Mouse (Mus musculus): ENCODE measurements at regions not wholly inside any gene's neighbourhood (a gene's known extent, or its start where the extent isn't known, plus 50 kb on each side); places are given as distances from the start of the nearest gene placed in this dataset.

GRCm38 (mm10) chr9:23134006-23134405 is 88.9 kb upstream of the Bmper start:
- DNase-seq (ENCODE audit: low spot score): no peak

GRCm38 (mm10) chr9:23134421-23135118 is 88.3 kb upstream of the Bmper start:
- DNase-seq (ENCODE audit: low spot score): no peak

GRCm38 (mm10) chr9:23136511-23136910 is 86.4 kb upstream of the Bmper start:
- no peak for DNase-seq (ENCODE audit: low spot score)

- no peak for DNase-seq (ENCODE audit: low spot score)
These were observed 85.1 kb upstream of the Bmper start for GRCm38 (mm10) chr9:23137682-23138210.

GRCm38 (mm10) chr9:23139580-23140162 is 83.2 kb upstream of the Bmper start:
- no peak for DNase-seq (ENCODE audit: low spot score)

- no peak for DNase-seq (ENCODE audit: low spot score)
These were observed 78.6 kb upstream of the Bmper start for GRCm38 (mm10) chr9:23144281-23144680.

- no peak for DNase-seq (ENCODE audit: low spot score)
These were observed 72.5 kb upstream of the Bmper start for GRCm38 (mm10) chr9:23150338-23150737.

- no peak for DNase-seq (ENCODE audit: low spot score)
These were observed 72.0 kb upstream of the Bmper start for GRCm38 (mm10) chr9:23150874-23151273.

GRCm38 (mm10) chr9:23151953-23152490 is 70.9 kb upstream of the Bmper start:
- DNase-seq (ENCODE audit: low spot score): no peak

GRCm38 (mm10) chr9:23156820-23157570 is 65.9 kb upstream of the Bmper start:
- no peak for DNase-seq (ENCODE audit: low spot score)

GRCm38 (mm10) chr9:23158499-23158898 is 64.4 kb upstream of the Bmper start:
- DNase-seq (ENCODE audit: low spot score): peak; percentile 12

- no peak for DNase-seq (ENCODE audit: low spot score)
These were observed 61.5 kb upstream of the Bmper start for GRCm38 (mm10) chr9:23161346-23161745.

- DNase-seq (ENCODE audit: low spot score): no peak
These were observed 55.8 kb upstream of the Bmper start for GRCm38 (mm10) chr9:23167056-23167591.

- no peak for DNase-seq (ENCODE audit: low spot score)
These were observed 55.2 kb upstream of the Bmper start for GRCm38 (mm10) chr9:23167716-23168115.

- no peak for DNase-seq (ENCODE audit: low spot score)
These were observed 54.7 kb upstream of the Bmper start for GRCm38 (mm10) chr9:23168149-23168548.

- DNase-seq (ENCODE audit: low spot score): no peak
These were observed 51.5 kb upstream of the Bmper start for GRCm38 (mm10) chr9:23171361-23171760.

Measured in layer of hippocampus, adult 9-10 months (tissue).